Mouse (Mus musculus) frontal cortex, adult (tissue): ENCODE data around the gene Nfatc3.

Source experiments
- ATAC-seq: cut with Nextera tagmentation; 2 replicates; pipeline ENCODE4 v1.9.2; 2017; ENCODE audit warnings: mild to moderate bottlenecking, moderate library complexity, mixed read lengths; ENCODE audit not compliant: low TSS enrichment

The Nfatc3 gene

DNA sequence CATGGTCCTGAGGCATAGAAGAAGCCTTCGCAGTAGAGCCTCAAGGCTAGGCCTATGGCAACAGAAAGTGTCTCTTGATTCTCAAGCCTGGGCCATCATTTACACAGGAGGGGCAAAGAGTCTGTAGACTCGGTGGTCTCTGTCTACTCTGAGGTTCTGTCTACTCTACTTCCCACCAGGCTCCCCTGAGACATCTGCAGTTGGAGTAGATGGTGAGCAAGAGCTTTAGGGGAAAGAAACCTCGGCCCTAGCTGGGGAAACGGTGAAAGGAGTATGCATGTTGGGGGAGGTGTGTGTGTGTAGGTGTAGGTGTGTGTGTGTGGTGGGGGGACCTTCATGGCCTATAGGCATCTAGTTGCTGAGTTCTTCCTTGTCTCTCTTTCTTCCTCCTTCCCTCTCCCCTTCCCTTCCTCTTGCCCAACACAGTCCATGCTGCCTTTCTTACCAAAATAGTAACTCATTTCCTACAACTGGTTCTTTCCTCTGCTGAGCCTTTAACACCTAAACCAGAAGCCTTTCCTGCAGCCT, 2.1 kb upstream of the Nfatc3 start:
- no peak for ATAC-seq

DNA sequence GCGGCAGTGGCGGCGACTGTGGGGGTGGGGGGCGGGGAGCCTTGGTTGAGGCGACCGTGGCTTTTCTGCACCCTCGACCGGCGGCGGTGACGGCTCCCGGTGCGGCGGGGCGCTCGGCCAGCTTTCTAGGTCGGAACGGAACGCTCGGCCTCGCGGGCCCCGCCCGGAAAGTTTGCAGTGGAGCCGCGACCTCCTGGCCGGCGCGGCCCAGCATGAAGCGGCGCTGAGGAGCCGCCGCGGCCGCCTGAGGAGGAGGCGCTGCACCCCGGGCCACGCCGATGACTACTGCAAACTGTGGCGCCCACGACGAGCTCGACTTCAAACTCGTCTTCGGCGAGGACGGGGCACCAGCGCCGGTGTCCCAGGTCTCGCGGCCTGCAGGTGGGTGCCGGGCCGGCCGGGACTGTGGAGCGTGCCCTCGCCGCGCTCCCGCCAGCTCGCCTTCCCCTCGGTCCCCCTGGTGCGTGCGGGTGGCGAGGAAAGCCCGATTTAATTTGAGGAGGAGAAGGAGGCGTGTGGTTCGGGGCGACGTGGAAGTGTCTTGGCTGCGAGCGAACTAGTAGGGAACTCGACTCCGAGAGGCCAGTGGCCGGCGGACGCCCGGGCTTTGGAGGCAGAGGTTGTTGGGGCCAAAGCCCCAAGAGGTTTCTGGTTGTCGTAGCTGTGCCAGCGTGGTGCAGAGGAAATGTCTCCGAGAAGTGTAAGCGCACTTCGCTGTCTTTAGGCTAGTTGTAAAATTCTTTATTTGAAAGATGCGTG, 1.2 kb downstream of the Nfatc3 start:
- peak; percentile 56 for ATAC-seq

- ATAC-seq = no peak
These were observed 1.9 kb downstream of the Nfatc3 start for GRCm38 (mm10) chr8:106060521-106060920.

DNA sequence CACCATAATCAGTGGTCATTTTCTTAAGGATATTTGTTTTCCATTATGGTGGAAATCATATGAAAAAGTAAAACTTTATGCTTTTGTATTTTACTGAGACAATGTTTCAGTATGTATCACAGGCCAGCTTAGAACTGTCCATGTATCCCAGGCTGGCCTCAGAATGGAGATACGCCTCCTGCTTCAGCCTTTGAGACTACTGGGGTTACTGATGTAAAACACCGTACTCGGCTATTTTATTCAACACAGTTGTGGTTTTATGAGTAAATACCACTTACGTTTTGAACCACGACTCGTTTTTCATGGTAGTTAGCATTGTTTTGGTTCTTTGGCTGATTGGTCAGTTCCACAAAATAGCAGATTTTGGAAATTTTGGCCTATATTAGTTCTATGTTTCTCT, 3.0 kb downstream of the Nfatc3 start:
- no peak for ATAC-seq

DNA sequence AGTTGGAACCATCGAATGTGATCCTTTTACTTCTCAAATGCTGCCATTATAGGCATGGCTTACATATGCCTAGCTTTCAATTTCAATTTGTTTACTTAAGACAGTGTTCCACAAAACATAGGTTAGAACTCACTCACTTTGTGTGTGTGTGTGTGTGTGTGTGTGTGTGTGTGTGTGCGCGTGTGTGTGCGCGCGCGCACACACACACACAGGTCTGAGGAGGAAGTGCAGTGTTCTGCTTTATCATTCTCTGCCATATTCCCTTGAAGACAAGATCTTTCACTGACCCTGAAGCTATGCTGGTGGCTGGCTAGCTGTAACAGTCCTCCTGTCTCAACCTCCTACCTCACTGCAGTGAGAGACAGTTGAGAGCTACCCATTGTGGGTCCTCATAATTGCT, 4.4 kb downstream of the Nfatc3 start:
- no peak for ATAC-seq

- peak; percentile 95 for ATAC-seq
These were observed 8.1 kb downstream of the Nfatc3 start for GRCm38 (mm10) chr8:106066721-106067120.

- ATAC-seq = peak; percentile 51
These were observed 10.9 kb downstream of the Nfatc3 start for GRCm38 (mm10) chr8:106069565-106069964.

- no peak for ATAC-seq
These were observed 13.5 kb downstream of the Nfatc3 start for GRCm38 (mm10) chr8:106072113-106072512.

DNA sequence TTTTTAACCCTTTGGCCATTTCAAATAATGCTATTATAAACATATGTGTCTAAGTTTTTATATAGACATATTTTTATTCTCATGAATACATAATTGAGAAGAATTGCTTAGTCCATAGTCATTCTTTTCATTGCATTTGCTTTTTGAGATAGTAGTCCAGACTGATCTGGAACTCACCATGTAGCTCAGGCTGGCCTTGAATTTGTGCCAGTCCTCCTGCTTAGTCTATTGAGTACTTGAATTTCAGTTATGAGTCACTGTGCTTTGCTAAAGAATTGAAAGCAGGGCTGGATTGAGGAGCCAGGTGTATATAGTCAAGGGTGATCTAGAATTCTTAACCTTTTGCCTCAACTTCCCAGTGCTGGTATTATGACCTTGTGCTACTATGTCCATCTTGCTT, 15.6 kb downstream of the Nfatc3 start:
- no peak for ATAC-seq

DNA sequence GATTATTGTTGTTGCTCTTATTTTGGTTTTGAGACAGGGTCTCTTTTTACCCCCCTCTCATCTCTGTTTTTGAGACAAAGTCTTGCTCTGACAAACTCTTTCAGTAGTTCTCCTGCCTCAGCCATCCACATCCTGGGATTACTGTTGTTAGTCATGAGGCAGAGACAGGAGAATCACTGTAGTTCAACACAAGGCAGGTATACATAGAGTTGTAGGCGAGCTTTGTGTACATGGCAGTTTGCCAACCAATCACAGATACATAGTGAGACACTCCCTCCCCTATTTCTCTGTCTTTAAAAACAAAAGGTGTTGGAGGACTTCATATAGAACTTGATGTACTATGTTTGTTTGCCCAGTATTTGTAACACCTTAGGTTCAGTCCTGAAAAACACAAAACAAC, 16.0 kb downstream of the Nfatc3 start:
- no peak for ATAC-seq

DNA sequence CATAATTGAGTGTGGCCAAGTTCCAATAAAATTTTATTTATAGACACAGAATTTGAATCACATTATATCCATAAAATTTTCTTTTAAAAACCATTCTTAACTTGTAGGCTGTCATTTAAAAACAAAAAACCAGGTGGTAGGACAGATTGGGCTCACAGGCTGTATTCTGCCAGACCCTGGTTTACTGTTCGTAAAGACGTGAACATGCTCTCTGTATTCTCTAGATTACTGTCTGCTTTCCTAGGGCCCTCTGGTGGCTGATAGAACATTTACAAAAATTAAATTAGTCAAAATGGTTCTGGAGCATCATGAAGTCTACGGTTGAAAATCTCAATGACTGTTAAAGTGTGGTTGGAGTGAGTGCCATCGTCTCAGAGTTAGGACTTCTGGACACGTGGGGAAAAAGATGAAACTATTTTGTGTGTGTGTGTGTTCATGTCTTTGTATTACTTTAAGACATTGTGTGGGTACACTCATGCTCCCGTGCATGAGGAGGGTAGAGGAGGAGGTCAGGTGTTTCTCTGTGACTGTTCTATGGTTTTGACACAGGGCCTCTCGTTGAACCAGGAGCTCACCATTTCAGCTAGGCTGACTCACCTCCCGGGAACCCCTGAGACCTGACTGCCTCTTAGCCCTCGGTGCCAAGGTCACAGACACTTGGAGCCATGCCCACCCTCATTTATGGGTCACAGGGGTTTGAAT, 16.7 kb downstream of the Nfatc3 start:
- peak; percentile 66 for ATAC-seq

- ATAC-seq = no peak
These were observed 17.2 kb downstream of the Nfatc3 start for GRCm38 (mm10) chr8:106075863-106076174.

- ATAC-seq = peak; percentile 66; the same call in 1 of the 2 replicates
These were observed 18.0 kb downstream of the Nfatc3 start for GRCm38 (mm10) chr8:106076612-106077011.

DNA sequence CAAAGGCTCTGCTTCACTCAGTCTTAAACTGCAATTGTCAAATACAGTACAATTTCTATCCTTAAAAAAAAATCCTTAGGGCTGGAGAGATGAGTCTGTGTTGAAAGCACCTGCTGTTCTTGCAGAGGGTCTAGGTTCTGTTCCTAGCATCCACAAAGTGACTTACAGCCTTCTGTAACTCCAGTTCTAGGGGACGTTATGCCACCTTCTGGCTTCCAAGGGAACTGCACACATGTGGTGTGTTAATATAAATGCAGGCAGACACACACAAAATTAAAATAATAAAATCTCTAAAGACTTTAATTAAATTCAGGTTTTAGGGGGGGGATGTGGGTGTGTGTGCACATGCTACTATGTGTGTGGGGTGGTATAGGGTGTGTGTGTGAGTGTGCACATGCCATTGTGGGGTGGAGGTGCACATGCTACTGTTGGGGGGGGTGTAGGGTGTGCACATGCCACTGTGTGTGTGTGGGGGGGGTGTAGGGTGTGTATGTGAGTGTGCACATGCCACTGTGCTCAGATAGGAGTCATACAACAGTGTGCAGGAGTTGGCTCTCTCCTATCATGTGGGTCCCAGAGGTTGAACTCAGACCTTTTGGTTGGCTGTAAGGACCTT, 18.9 kb downstream of the Nfatc3 start:
- ATAC-seq = no peak

DNA sequence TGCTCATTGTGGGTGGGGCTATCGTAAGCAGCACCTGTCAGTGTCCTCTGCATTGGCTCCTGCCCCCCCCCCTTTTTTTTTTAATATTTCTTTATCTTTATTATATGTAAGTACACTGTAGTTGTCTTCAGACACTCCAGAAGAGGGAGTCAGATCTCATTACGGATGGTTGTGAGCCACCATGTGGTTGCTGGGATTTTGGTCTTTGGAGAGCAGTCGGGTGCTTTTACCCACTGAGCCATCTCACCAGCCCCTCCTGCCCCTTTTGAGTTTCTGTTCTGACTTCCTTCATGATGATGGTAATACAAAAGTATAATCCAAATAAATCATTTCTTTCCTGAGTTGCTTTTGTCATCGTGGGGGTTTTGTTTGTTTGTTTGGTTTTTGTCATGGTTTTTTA, 43.7 kb downstream of the Nfatc3 start:
- no peak for ATAC-seq

DNA sequence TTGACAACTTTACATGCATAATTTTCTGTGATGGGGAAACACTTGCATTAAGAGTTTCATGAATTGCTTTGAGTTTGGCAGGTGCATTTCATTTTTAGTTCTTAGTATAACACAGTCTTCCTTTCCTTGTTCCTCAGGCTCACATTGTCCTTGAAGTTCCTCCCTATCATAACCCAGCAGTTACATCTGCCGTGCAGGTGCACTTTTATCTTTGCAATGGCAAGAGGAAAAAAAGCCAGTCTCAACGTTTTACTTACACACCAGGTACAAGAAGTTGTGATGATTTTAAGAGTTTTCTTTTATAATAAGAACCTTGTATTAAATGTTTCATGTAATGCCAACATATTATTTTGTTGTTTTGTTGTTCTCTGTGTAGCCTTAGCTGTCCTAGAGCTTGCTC, 45.2 kb downstream of the Nfatc3 start:
- no peak for ATAC-seq

DNA sequence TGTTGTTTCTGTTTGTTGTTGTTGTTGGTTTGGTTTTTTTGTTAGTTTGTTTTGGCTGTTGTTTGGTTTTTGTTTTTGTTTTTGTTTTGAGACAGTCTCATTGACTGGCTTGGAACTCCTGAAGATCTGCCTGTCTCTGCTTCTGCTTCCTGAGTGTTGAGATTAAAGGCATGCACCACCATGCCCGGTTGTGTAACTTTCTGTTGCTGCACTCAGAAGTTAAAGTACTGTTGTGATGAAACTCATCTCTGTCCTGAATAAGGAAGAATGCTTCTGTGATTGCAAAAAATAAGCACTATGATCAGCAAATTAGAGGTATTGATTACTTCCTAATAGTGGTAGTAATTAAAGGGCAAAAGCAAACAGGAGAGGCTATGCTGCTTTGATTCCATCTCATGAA, 47.6 kb downstream of the Nfatc3 start:
- ATAC-seq = no peak

- no peak for ATAC-seq
These were observed 49.4 kb downstream of the Nfatc3 start for GRCm38 (mm10) chr8:106108080-106108479.

- ATAC-seq = no peak
These were observed 50.1 kb downstream of the Nfatc3 start for GRCm38 (mm10) chr8:106108729-106109128.

GRCm38 (mm10) chr8:106112041-106112440, 53.4 kb downstream of the Nfatc3 start:
- ATAC-seq = no peak

DNA sequence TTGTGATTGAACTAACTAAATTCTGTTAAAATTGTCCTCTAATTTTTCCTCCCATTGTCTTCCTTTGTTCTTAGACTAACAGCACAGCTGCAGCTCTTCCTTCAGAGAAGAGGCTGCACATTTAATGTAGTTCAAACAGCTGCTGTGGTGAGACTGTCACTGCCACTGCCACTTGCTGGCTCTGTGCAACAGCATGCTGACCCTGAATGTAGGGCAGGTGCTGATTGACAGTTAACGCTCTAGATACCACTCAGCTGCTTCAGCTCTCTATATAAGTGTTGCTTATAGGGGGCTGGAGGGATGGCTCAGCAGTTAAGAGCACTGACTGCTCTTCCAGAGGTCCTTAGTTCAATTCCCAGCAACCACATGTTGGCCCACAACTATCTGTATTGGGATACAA, 53.9 kb downstream of the Nfatc3 start:
- no peak for ATAC-seq

- ATAC-seq = no peak
These were observed 57.3 kb downstream of the Nfatc3 start for GRCm38 (mm10) chr8:106115897-106116296.

DNA sequence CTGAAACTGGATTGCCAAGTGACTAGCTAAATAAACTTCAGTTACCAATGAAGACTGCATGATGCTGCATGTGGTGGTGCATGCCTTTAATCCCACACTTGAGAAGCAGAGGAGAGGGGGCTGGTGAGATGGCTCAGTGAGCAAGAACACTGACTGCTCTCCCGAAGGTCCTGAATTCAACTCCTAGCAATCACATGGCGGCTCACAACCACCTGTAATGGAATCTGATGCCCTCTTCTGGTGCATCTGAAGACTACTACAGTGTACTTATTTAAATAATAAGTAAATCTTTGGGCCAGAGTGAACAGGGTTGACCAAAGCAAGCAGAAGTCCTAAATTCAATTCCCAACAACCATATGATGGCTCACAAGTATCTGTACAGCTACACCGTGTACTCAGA, 64.8 kb downstream of the Nfatc3 start:
- no peak for ATAC-seq
